Mouse (Mus musculus) megakaryocyte, embryonic 14.5 days (primary cell): ENCODE data around the gene Lysmd3. TPM values are rescaled to one million over a fixed set of nuclear protein-coding genes. Genes with fewer than 3 reads are reported as not detected.

Experiments
- H3K27me3 ChIP-seq: replicated peaks from 2 replicates; pipeline ENCODE3; 2012; ENCODE audit warnings: inconsistent platforms
- H3K36me3 ChIP-seq: replicated peaks from 2 replicates; pipeline ENCODE3; 2012; ENCODE audit warnings: low read length, inconsistent platforms, mixed read lengths
- H3K4me1 ChIP-seq: 2 replicates; pipeline ENCODE4 v1.6.1; 2012; ENCODE audit warnings: inconsistent platforms
- H3K4me3 ChIP-seq: replicated peaks from 2 replicates; pipeline ENCODE3; 2012; ENCODE audit warnings: moderate library complexity, mild to moderate bottlenecking, inconsistent platforms
- H3K9me3 ChIP-seq: 2 replicates; pipeline ENCODE4 v1.6.1; 2012; ENCODE audit warnings: inconsistent platforms
- FLI1 ChIP-seq: IDR thresholded peaks from 2 replicates; pipeline ENCODE4 v1.6.1; 2012; ENCODE audit warnings: low read length, inconsistent platforms, mixed read lengths
- GATA1 ChIP-seq: IDR thresholded peaks from 3 replicates; pipeline ENCODE4 v1.6.1; 2012; ENCODE audit warnings: mixed read lengths, low read length, inconsistent platforms, borderline replicate concordance
- polyA plus RNA-seq: library from polyadenylated mRNA; stranded (reverse); fragments of >175 nt; gene quantifications from 2 replicates; pipeline ENCODE4 v1.2.3, GENCODE M21; 2012; ENCODE audit warnings: low replicate concordance; ENCODE audit not compliant: insufficient read depth

The Lysmd3 gene
- polyA plus RNA-seq, 1 experiment, result 0.49 TPM

GRCm38 (mm10) chr13:81664331-81664698, 6.9 kb downstream of the Lysmd3 start:
- Histone ChIP-seq H3K9me3 (no peaks in the 10 kb centered on the region), H3K4me3 (no peak overlapping the region), H3K4me1 (peaks cover 22% of the 10 kb centered on the region), H3K36me3 (peaks cover 60% of the 10 kb centered on the region), H3K27me3 (no peaks in the 10 kb centered on the region)
- no peak for TF ChIP-seq GATA1
- no peak for TF ChIP-seq FLI1

GRCm38 (mm10) chr13:81667713-81668112, 10.2 kb downstream of the Lysmd3 start:
- peaks cover 82% of the 10 kb centered on the region for H3K36me3 ChIP-seq
- no peaks in the 10 kb centered on the region for H3K27me3 ChIP-seq
- peaks cover 18% of the 10 kb centered on the region for H3K4me1 ChIP-seq
- no peaks in the 10 kb centered on the region for H3K9me3 ChIP-seq
- H3K4me3 ChIP-seq, result no peak overlapping the region
- TF ChIP-seq GATA1 (no peak), FLI1 (no peak)

GRCm38 (mm10) chr13:81675333-81675732, 17.9 kb downstream of the Lysmd3 start:
- no peaks in the 10 kb centered on the region for H3K4me1 ChIP-seq
- TF ChIP-seq FLI1, result no peak
- H3K36me3 ChIP-seq, result peaks cover 86% of the 10 kb centered on the region
- no peaks in the 10 kb centered on the region for H3K9me3 ChIP-seq
- no peaks in the 10 kb centered on the region for H3K27me3 ChIP-seq
- no peak overlapping the region for H3K4me3 ChIP-seq

DNA sequence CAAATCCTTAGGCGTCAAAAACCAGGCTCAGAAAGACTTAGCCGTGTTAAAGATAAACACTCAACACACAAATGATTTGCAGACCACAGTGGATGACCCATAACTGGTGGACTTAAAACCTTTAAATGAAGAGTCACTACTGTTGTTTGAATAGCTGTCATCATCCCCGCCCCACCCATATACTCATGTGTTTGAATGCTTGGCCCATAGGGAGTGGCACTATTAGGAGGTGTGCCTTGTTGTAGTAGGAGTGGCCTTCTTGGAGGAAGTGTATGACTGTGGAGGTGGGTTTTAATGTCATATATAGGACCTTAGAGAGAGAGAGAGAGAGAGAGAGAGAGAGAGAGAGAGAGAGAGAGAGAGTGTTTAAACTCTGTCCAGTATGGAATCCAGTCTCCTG, 25.6 kb downstream of the Lysmd3 start:
- Histone ChIP-seq H3K4me1 (peaks cover 9% of the 10 kb centered on the region), H3K9me3 (no peaks in the 10 kb centered on the region), H3K27me3 (no peaks in the 10 kb centered on the region), H3K36me3 (peaks cover 85% of the 10 kb centered on the region), H3K4me3 (no peak overlapping the region)
- TF ChIP-seq GATA1 (no peak), FLI1 (no peak)

DNA sequence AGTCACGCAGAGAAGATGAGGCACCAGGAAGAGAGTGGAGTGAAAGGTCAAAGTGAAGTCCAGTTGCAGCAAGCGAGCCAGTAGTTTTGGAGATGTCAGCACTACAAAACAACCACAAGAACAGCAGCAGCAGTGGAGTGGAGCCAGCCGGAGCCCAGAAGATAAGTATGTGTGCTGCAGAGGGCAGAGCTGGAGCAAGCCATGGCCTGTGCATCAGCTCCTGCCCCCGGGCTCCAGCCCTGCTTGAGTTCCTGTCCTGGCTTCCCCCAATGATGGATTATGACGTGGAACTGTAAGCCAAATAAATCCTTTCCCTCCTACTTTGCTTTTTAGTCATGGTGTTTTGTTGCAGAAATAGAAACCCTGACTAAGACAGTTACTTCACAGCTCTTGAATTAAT, 26.8 kb downstream of the Lysmd3 start:
- peaks cover 84% of the 10 kb centered on the region for H3K36me3 ChIP-seq
- H3K27me3 ChIP-seq, result no peaks in the 10 kb centered on the region
- peaks cover 9% of the 10 kb centered on the region for H3K4me1 ChIP-seq
- H3K9me3 ChIP-seq, result no peaks in the 10 kb centered on the region
- TF ChIP-seq GATA1 (no peak), FLI1 (no peak)
- H3K4me3 ChIP-seq, result no peak overlapping the region

- H3K4me1 ChIP-seq, result peaks cover 13% of the 10 kb centered on the region
- no peak for TF ChIP-seq FLI1
- TF ChIP-seq GATA1, result no peak
- H3K27me3 ChIP-seq, result no peaks in the 10 kb centered on the region
- no peaks in the 10 kb centered on the region for H3K9me3 ChIP-seq
- no peak overlapping the region for H3K4me3 ChIP-seq
- H3K36me3 ChIP-seq, result peaks cover 84% of the 10 kb centered on the region
These were observed 27.4 kb downstream of the Lysmd3 start for GRCm38 (mm10) chr13:81684884-81685283.

- TF ChIP-seq FLI1 (no peak), GATA1 (no peak)
- H3K27me3 ChIP-seq, result no peaks in the 10 kb centered on the region
These were observed 32.1 kb downstream of the Lysmd3 start for GRCm38 (mm10) chr13:81689587-81689986.

GRCm38 (mm10) chr13:81690477-81690876, 33.0 kb downstream of the Lysmd3 start:
- Histone ChIP-seq H3K4me1 (peaks cover 24% of the 10 kb centered on the region), H3K27me3 (no peaks in the 10 kb centered on the region), H3K4me3 (peak overlapping the region; percentile 56), H3K9me3 (no peaks in the 10 kb centered on the region), H3K36me3 (peaks cover 70% of the 10 kb centered on the region)
- TF ChIP-seq GATA1 (no peak), FLI1 (no peak)

More at GRCm38 (mm10) chr13:81689587-81689986, 32.1 kb downstream of the Lysmd3 start:
- Histone ChIP-seq H3K4me1 (peaks cover 24% of the 10 kb centered on the region), H3K4me3 (no peak overlapping the region), H3K36me3 (peaks cover 73% of the 10 kb centered on the region), H3K9me3 (no peaks in the 10 kb centered on the region)

GRCm38 (mm10) chr13:81691606-81692005, 34.1 kb downstream of the Lysmd3 start:
- Histone ChIP-seq H3K36me3 (peaks cover 67% of the 10 kb centered on the region), H3K4me3 (peak overlapping the region; percentile 80), H3K4me1 (peaks cover 33% of the 10 kb centered on the region), H3K9me3 (no peaks in the 10 kb centered on the region), H3K27me3 (no peaks in the 10 kb centered on the region)
- TF ChIP-seq GATA1 (no peak), FLI1 (no peak)

DNA sequence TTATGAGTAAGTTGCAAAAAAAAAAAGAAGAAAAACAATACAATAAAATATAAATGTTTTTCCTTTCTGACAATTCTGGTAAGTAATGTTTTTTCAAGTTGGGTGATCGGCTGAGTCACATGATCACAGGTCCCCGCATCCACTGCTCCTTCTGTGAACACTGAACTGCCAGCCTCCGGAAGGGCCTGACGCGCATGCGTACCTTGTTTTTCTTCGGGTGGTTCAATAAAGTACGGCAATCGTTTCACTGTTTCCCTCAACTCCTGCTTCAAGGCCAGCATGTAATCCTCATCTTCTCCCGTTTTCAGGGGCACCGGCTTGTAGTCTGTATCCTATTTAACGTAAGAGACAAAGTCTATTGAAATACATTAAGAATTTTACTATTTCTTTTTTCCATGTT, 37.0 kb downstream of the Lysmd3 start:
- no peak overlapping the region for H3K4me3 ChIP-seq
- peaks cover 34% of the 10 kb centered on the region for H3K4me1 ChIP-seq
- TF ChIP-seq GATA1 (no peak), FLI1 (no peak)
- H3K36me3 ChIP-seq, result peaks cover 71% of the 10 kb centered on the region
- H3K27me3 ChIP-seq, result no peaks in the 10 kb centered on the region
- H3K9me3 ChIP-seq, result no peaks in the 10 kb centered on the region

DNA sequence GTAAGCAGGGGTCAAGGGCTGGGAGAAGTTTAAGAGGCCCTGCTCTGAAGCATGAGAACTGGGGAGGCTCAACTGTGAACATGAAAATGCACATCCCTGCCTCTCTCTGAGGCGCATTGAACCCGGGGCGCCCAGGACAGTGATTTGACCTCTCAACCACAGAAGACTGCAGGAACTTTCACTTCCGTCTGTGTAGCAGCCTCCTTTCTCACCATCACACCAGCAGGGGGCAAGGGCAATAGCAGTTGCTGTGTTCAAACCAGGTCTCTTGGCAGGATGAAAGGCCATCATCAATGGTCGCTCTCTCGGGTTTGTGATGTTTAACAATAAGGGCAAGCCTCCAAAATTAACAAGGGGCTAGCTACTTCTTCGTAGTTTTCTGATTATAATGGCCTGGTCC, 45.7 kb downstream of the Lysmd3 start:
- Histone ChIP-seq H3K27me3 (no peaks in the 10 kb centered on the region), H3K4me3 (no peak overlapping the region), H3K9me3 (no peaks in the 10 kb centered on the region), H3K36me3 (peaks cover 42% of the 10 kb centered on the region), H3K4me1 (peaks cover 54% of the 10 kb centered on the region)
- TF ChIP-seq GATA1 (no peak), FLI1 (no peak)
